Mouse (Mus musculus): ENCODE results near the gene Sdf4. TPM values are rescaled to one million over a fixed set of nuclear protein-coding genes. Genes with fewer than 3 reads are reported as not detected.

Gene Sdf4
- total and polyA plus RNA-seq, 3 experiments: 111 to 117 TPM; not detected in 1

GRCm38 (mm10) chr4:156004109-156004508 is 11.4 kb downstream of the Sdf4 start:
- H3K79me2 ChIP-seq (ENCODE audit: control insufficient read depth, insufficient read depth, low read length, poor library complexity): no peaks in the 10 kb centered on the region; the same call in 1 of the 2 replicates

GRCm38 (mm10) chr4:156008369-156008768 is 15.7 kb downstream of the Sdf4 start:
- H3K79me2 ChIP-seq (ENCODE audit: control insufficient read depth, insufficient read depth, low read length, poor library complexity): no peaks in the 10 kb centered on the region
- H3K4me1 ChIP-seq (ENCODE audit: control insufficient read depth in 1 of 2, insufficient read depth in 2 of 2, low read length in 2 of 2): no peaks in the 10 kb centered on the region
- H3K27me3 ChIP-seq (ENCODE audit: control insufficient read depth in 1 of 2, insufficient read depth in 2 of 2, low read length in 2 of 2): no peaks in the 10 kb centered on the region
- no peak overlapping the region for H3K9ac ChIP-seq (ENCODE audit: control insufficient read depth, low read depth, low read length, poor library complexity, severe bottlenecking)
- peaks cover 0 to 27% of the 10 kb centered on the region in 2 experiments; a peak in 2 of 4 replicates for H3K36me3 ChIP-seq (ENCODE audit: control insufficient read depth in 1 of 2, insufficient read depth in 2 of 2, low read length in 2 of 2)
- H3K4me3 ChIP-seq (ENCODE audit: control insufficient read depth in 1 of 2, insufficient read depth in 1 of 2, low read depth in 2 of 2, low read length in 2 of 2): no peak overlapping the region
- no peak for DNase-seq (ENCODE audit: low read depth, low spot score)
- H3K9me3 ChIP-seq (replicated peaks; ENCODE audit: insufficient read depth, low read length): no peaks in the 10 kb centered on the region
- H3K27ac ChIP-seq (ENCODE audit: control insufficient read depth, low read depth, low read length): no peak overlapping the region
- TF ChIP-seq BHLHE40 (IDR thresholded peaks at IDR 0.05; ENCODE audit: borderline replicate concordance, low read depth, low read length) (no peak), RCOR1 (IDR thresholded peaks at IDR 0.05; ENCODE audit: low read depth, low read length) (no peak), SMC3 (IDR thresholded peaks at IDR 0.05; ENCODE audit: low read depth, low read length) (no peak)

More at GRCm38 (mm10) chr4:156004109-156004508, 11.4 kb downstream of the Sdf4 start:
- Histone ChIP-seq H3K4me1 (ENCODE audit: control insufficient read depth in 1 of 2, insufficient read depth in 2 of 2, low read length in 2 of 2) (no peaks in the 10 kb centered on the region), H3K27ac (ENCODE audit: control insufficient read depth, low read depth, low read length) (no peak overlapping the region), H3K4me3 (ENCODE audit: control insufficient read depth in 1 of 2, insufficient read depth in 1 of 2, low read depth in 2 of 2, low read length in 2 of 2) (no peak overlapping the region), H3K36me3 (ENCODE audit: control insufficient read depth in 1 of 2, insufficient read depth in 2 of 2, low read length in 2 of 2) (peaks cover 0 to 35% of the 10 kb centered on the region in 2 experiments; a peak in 2 of 4 replicates), H3K9ac (ENCODE audit: control insufficient read depth, low read depth, low read length, poor library complexity, severe bottlenecking) (no peak overlapping the region), H3K27me3 (ENCODE audit: control insufficient read depth in 1 of 2, insufficient read depth in 2 of 2, low read length in 2 of 2) (no peaks in the 10 kb centered on the region), H3K9me3 (replicated peaks; ENCODE audit: insufficient read depth, low read length) (no peaks in the 10 kb centered on the region)
- TF ChIP-seq ELF1 (IDR thresholded peaks at IDR 0.05; ENCODE audit: low read depth, low read length) (no peak), POLR2A (IDR thresholded peaks at IDR 0.05; ENCODE audit: control insufficient read depth in 1 of 2, insufficient read depth in 1 of 2, low read depth in 1 of 2, low read length in 2 of 2, poor library complexity in 1 of 2) (no peak), HCFC1 (IDR thresholded peaks at IDR 0.05; ENCODE audit: low read depth, low read length) (no peak), MEF2A (IDR thresholded peaks at IDR 0.05; ENCODE audit: extremely low read depth, insufficient replicate concordance, low read depth, low read length, poor library complexity, severe bottlenecking) (no peak), CHD1 (IDR thresholded peaks at IDR 0.05; ENCODE audit: low read depth, low read length) (no peak), ZMIZ1 (IDR thresholded peaks at IDR 0.05; ENCODE audit: low read depth, low read length) (no peak), POLR2AphosphoS5 (IDR thresholded peaks at IDR 0.05; ENCODE audit: borderline replicate concordance, low read depth, low read length) (no peak), TCF12 (IDR thresholded peaks at IDR 0.05; ENCODE audit: low read depth, low read length) (no peak)
- no peak for DNase-seq (ENCODE audit: low read depth, low spot score)

- peaks cover 0 to 11% of the 10 kb centered on the region in 2 experiments; a peak in 2 of 4 replicates for H3K36me3 ChIP-seq (ENCODE audit: control insufficient read depth in 1 of 2, insufficient read depth in 2 of 2, low read length in 2 of 2)
These were observed 21.0 kb downstream of the Sdf4 start, which contains the start of gene Tnfrsf4 for GRCm38 (mm10) chr4:156013637-156014036. Gene Tnfrsf4 (plus strand): TSS chr4:156013843.

More at GRCm38 (mm10) chr4:156013637-156014036, 21.0 kb downstream of the Sdf4 start, which contains the start of gene Tnfrsf4:
- DNase-seq (ENCODE audit: low read depth, low spot score): no peak
- Histone ChIP-seq H3K9me3 (replicated peaks; ENCODE audit: insufficient read depth, low read length) (no peaks in the 10 kb centered on the region), H3K4me1 (ENCODE audit: control insufficient read depth in 1 of 2, insufficient read depth in 2 of 2, low read length in 2 of 2) (no peaks in the 10 kb centered on the region), H3K4me3 (ENCODE audit: control insufficient read depth in 1 of 2, insufficient read depth in 1 of 2, low read depth in 2 of 2, low read length in 2 of 2) (no peak within 1 kb of the TSS), H3K27ac (ENCODE audit: control insufficient read depth, low read depth, low read length) (no peak within 1 kb of the TSS), H3K79me2 (ENCODE audit: control insufficient read depth, insufficient read depth, low read length, poor library complexity) (no peaks in the 10 kb centered on the region), H3K27me3 (ENCODE audit: control insufficient read depth in 1 of 2, insufficient read depth in 2 of 2, low read length in 2 of 2) (no peaks in the 10 kb centered on the region), H3K9ac (ENCODE audit: control insufficient read depth, low read depth, low read length, poor library complexity, severe bottlenecking) (no peak within 1 kb of the TSS)
- no peak for TF ChIP-seq ZC3H11A (IDR thresholded peaks at IDR 0.05; ENCODE audit: low read depth, low read length)
- no peak for TF ChIP-seq USF2 (IDR thresholded peaks at IDR 0.05; ENCODE audit: borderline replicate concordance in 1 of 2, insufficient read depth in 1 of 2, low read depth in 1 of 2, low read length in 2 of 2)
- TF ChIP-seq MYB (IDR thresholded peaks at IDR 0.05; ENCODE audit: low read depth, low read length): no peak
- TF ChIP-seq ETS1 (IDR thresholded peaks at IDR 0.05; ENCODE audit: low read depth, low read length): no peak
- no peak for TF ChIP-seq SMC3 (IDR thresholded peaks at IDR 0.05; ENCODE audit: low read depth, low read length)
- no peak for TF ChIP-seq MXI1 (IDR thresholded peaks at IDR 0.05; ENCODE audit: low read depth, low read length)
- TF ChIP-seq UBTF (IDR thresholded peaks at IDR 0.05; ENCODE audit: borderline replicate concordance, insufficient read depth, low read depth, low read length): no peak

Measured in MEL (cell line).